Mouse (Mus musculus): Measurements from ENCODE around the gene Gm10272. TPM values are rescaled to one million over a fixed set of nuclear protein-coding genes. Genes with fewer than 3 reads are reported as not detected.
"Not testable (repeated sequence)": the region's sequence is repeated elsewhere in the genome, so short reads cannot be mapped to it uniquely, and the experiment has no call there.

Gene Gm10272
- total RNA-seq (2014; fragmentation: Nextera tagmentation) (not detected in 2 replicates), total RNA-seq (2017) (not detected in 2 replicates)

GRCm38 (mm10) chr10:77706326-77706725, at the start of gene Gm10272:
TSS of gene Gm10272 (plus strand) at chr10:77706626.
- no peak for ATAC-seq (replicated peaks; ENCODE audit: poor library complexity, severe bottlenecking)

GRCm38 (mm10) chr10:77658286-77658994, 48.0 kb upstream of the Gm10272 start:
- no peak for ATAC-seq (replicated peaks; ENCODE audit: poor library complexity, severe bottlenecking)

GRCm38 (mm10) chr10:77663949-77664665, 42.3 kb upstream of the Gm10272 start:
- ATAC-seq (replicated peaks; ENCODE audit: poor library complexity, severe bottlenecking) = peak; percentile 43; the same call in 1 of the 2 replicates

- ATAC-seq (replicated peaks; ENCODE audit: poor library complexity, severe bottlenecking) = no peak
Observed at GRCm38 (mm10) chr10:77666342-77666741, 40.1 kb upstream of the Gm10272 start.

- no peak for ATAC-seq (replicated peaks; ENCODE audit: poor library complexity, severe bottlenecking)
Observed at GRCm38 (mm10) chr10:77667402-77667801, 39.0 kb upstream of the Gm10272 start.

GRCm38 (mm10) chr10:77670710-77671109, 35.7 kb upstream of the Gm10272 start:
- no peak for ATAC-seq (replicated peaks; ENCODE audit: poor library complexity, severe bottlenecking)

- ATAC-seq (replicated peaks; ENCODE audit: poor library complexity, severe bottlenecking) = no peak
Observed at GRCm38 (mm10) chr10:77671519-77671918, 34.9 kb upstream of the Gm10272 start.

- ATAC-seq (replicated peaks; ENCODE audit: poor library complexity, severe bottlenecking) = no peak
Observed at GRCm38 (mm10) chr10:77673765-77674164, 32.7 kb upstream of the Gm10272 start.

- ATAC-seq (replicated peaks; ENCODE audit: poor library complexity, severe bottlenecking) = no peak; the same call in 1 of the 2 replicates
Observed at GRCm38 (mm10) chr10:77677562-77677961, 28.9 kb upstream of the Gm10272 start.

GRCm38 (mm10) chr10:77682994-77683393, 23.4 kb upstream of the Gm10272 start:
- no peak for ATAC-seq (replicated peaks; ENCODE audit: poor library complexity, severe bottlenecking)

GRCm38 (mm10) chr10:77684181-77684580, 22.2 kb upstream of the Gm10272 start:
- ATAC-seq (replicated peaks; ENCODE audit: poor library complexity, severe bottlenecking) = no peak

GRCm38 (mm10) chr10:77685895-77686664, 20.3 kb upstream of the Gm10272 start, which contains the start of gene Tspear:
TSS of gene Tspear (plus strand) at chr10:77686569.
- ATAC-seq (replicated peaks; ENCODE audit: poor library complexity, severe bottlenecking) = no peak

GRCm38 (mm10) chr10:77687021-77687420, 19.4 kb upstream of the Gm10272 start:
- no peak for ATAC-seq (replicated peaks; ENCODE audit: poor library complexity, severe bottlenecking)

- not testable (repeated sequence) for ATAC-seq (replicated peaks; ENCODE audit: poor library complexity, severe bottlenecking)
Observed at GRCm38 (mm10) chr10:77690356-77690807, 16.0 kb upstream of the Gm10272 start, which contains the start of gene Gm19402. TSS of gene Gm19402 (minus strand) at chr10:77690757.

GRCm38 (mm10) chr10:77697133-77697532, 9.3 kb upstream of the Gm10272 start, which contains the start of gene Gm9508:
TSS of gene Gm9508 (minus strand) at chr10:77697233.
- ATAC-seq (replicated peaks; ENCODE audit: poor library complexity, severe bottlenecking) = no peak

GRCm38 (mm10) chr10:77709831-77710230, 3.4 kb downstream of the Gm10272 start:
- ATAC-seq (replicated peaks; ENCODE audit: poor library complexity, severe bottlenecking) = no peak

- not testable (repeated sequence) for ATAC-seq (replicated peaks; ENCODE audit: poor library complexity, severe bottlenecking)
Observed at GRCm38 (mm10) chr10:77711157-77711556, 4.7 kb downstream of the Gm10272 start, which contains the start of gene Gm10024. TSS of gene Gm10024 (plus strand) at chr10:77711457.

- ATAC-seq (replicated peaks; ENCODE audit: poor library complexity, severe bottlenecking) = no peak
Observed at GRCm38 (mm10) chr10:77713734-77714133, 7.3 kb downstream of the Gm10272 start.

GRCm38 (mm10) chr10:77715507-77715906, 9.1 kb downstream of the Gm10272 start, which contains the start of gene Gm10142:
TSS of gene Gm10142 (plus strand) at chr10:77715807.
- no peak for ATAC-seq (replicated peaks; ENCODE audit: poor library complexity, severe bottlenecking)

- not testable (repeated sequence) for ATAC-seq (replicated peaks; ENCODE audit: poor library complexity, severe bottlenecking)
Observed at GRCm38 (mm10) chr10:77720299-77720698, 13.9 kb downstream of the Gm10272 start, which contains the start of gene Krtap12-1. TSS of gene Krtap12-1 (plus strand) at chr10:77720599.

Data from granulocyte monocyte progenitor cell, adult 5-6 weeks (primary cell).